Mouse (Mus musculus): ENCODE measurements around the gene Adamts15. TPM values are rescaled to one million over a fixed set of nuclear protein-coding genes. Genes with fewer than 3 reads are reported as not detected.

Gene Adamts15
- total and polyA plus RNA-seq, 3 experiments = 0.22 TPM; not detected in 2

DNA sequence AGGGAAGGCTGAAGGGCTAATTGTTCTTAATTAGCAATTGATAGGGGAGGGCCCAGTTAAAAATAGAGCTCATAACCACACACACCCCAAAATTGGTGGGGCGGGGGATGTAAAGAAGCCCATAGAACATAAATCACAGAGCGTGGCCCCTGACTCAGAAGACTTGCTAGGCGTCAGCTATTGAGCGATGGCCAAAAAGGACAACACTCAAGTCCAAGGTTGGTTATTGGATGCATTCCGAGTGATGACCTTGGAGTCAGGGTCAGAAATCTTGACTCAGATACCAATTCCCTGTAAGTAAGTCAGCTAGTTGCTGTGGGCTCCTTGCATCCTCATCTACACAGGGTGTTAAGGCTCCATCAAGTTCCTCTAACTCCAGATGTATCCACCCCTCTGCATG is 19.0 kb downstream of the Adamts15 start:
- no peaks in the 10 kb centered on the region for H3K9me3 ChIP-seq (replicated peaks)
- H3K36me3 ChIP-seq (replicated peaks) = no peaks in the 10 kb centered on the region
- DNase-seq (ENCODE audit: low spot score) (no peak), ATAC-seq (ENCODE audit: extremely low read depth, insufficient number of reproducible peaks, low FRiP score, poor library complexity, severe bottlenecking) (no peak)
- H3K27me3 ChIP-seq (ENCODE audit: insufficient read depth, low read length) = peaks cover 2% of the 10 kb centered on the region; the same call in 1 of the 2 replicates
- no peaks in the 10 kb centered on the region for H3K4me1 ChIP-seq (ENCODE audit: insufficient read depth, low read depth, low read length)
- TF ChIP-seq GATA2 (IDR thresholded peaks at IDR 0.05; ENCODE audit: borderline replicate concordance, low read depth, low read length) (no peak), GATA1 (IDR thresholded peaks at IDR 0.05; ENCODE audit: borderline replicate concordance, low read length) (no peak), POLR2AphosphoS5 (IDR thresholded peaks at IDR 0.05; ENCODE audit: insufficient replicate concordance, low read depth, low read length) (no peak), CTCF (IDR thresholded peaks at IDR 0.05; ENCODE audit: low read depth, low read length) (no peak), TAL1 (conservative IDR thresholded peaks at IDR 0.05; ENCODE audit: low read depth, low read length) (no peak)
- H3K4me3 ChIP-seq (ENCODE audit: low read depth, low read length) = no peak overlapping the region

DNA sequence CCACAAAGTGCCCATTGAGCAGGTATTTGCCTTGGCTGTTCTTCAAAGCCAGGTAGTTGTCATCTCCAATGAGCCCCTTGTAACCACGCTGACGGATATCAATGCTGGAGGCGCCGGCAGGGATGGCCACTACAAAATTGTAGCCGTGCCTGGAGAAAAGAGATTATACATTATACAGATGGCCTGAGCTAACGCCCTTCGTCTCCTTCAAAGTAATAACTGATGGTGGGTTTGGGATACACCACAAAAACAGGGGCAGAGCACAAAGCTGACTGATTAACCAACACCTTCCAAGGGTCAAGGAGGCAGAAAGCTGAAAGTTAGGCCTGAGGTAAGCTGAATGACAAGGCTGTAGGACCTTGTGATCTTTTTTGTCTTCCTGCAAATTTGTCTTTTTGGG is 19.6 kb downstream of the Adamts15 start:
- Histone ChIP-seq H3K4me3 (ENCODE audit: low read depth, low read length) (no peak overlapping the region), H3K36me3 (replicated peaks) (no peaks in the 10 kb centered on the region), H3K4me1 (ENCODE audit: insufficient read depth, low read depth, low read length) (no peaks in the 10 kb centered on the region), H3K27me3 (ENCODE audit: insufficient read depth, low read length) (peaks cover 2% of the 10 kb centered on the region; the same call in 1 of the 2 replicates), H3K9me3 (replicated peaks) (no peaks in the 10 kb centered on the region)
- no peak for TF ChIP-seq POLR2AphosphoS5 (IDR thresholded peaks at IDR 0.05; ENCODE audit: insufficient replicate concordance, low read depth, low read length)
- TF ChIP-seq CTCF (IDR thresholded peaks at IDR 0.05; ENCODE audit: low read depth, low read length) = no peak
- no peak for TF ChIP-seq GATA2 (IDR thresholded peaks at IDR 0.05; ENCODE audit: borderline replicate concordance, low read depth, low read length)
- TF ChIP-seq TAL1 (conservative IDR thresholded peaks at IDR 0.05; ENCODE audit: low read depth, low read length) = no peak
- TF ChIP-seq GATA1 (IDR thresholded peaks at IDR 0.05; ENCODE audit: borderline replicate concordance, low read length) = no peak
- ATAC-seq (ENCODE audit: extremely low read depth, insufficient number of reproducible peaks, low FRiP score, poor library complexity, severe bottlenecking) = no peak
- no peak for DNase-seq (ENCODE audit: low spot score)

DNA sequence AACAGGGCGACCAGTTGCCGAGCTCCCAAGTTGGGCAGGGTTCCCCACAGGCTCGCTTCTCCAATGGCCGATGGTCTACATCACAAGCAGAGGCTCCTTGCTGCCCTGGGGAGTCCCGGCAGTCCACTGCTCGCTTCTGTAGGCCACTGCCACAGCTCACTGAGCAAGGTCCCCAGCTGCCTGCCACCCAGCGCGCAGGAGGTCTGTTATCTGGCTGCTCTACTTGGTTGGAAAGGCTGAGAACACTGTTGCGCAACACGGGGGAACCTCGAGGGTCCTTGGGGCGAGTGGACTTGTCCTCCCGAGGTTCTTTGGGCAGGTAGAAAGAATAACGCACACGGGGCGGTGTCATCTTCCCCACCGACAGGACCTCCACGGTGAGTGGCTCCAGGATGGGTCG is 20.1 kb downstream of the Adamts15 start:
- TF ChIP-seq TAL1 (conservative IDR thresholded peaks at IDR 0.05; ENCODE audit: low read depth, low read length) (no peak), CTCF (IDR thresholded peaks at IDR 0.05; ENCODE audit: low read depth, low read length) (no peak), GATA1 (IDR thresholded peaks at IDR 0.05; ENCODE audit: borderline replicate concordance, low read length) (no peak), GATA2 (IDR thresholded peaks at IDR 0.05; ENCODE audit: borderline replicate concordance, low read depth, low read length) (no peak), POLR2AphosphoS5 (IDR thresholded peaks at IDR 0.05; ENCODE audit: insufficient replicate concordance, low read depth, low read length) (no peak)
- no peak for ATAC-seq (ENCODE audit: extremely low read depth, insufficient number of reproducible peaks, low FRiP score, poor library complexity, severe bottlenecking)
- Histone ChIP-seq H3K9me3 (replicated peaks) (no peaks in the 10 kb centered on the region), H3K36me3 (replicated peaks) (no peaks in the 10 kb centered on the region), H3K4me1 (ENCODE audit: insufficient read depth, low read depth, low read length) (no peaks in the 10 kb centered on the region), H3K4me3 (ENCODE audit: low read depth, low read length) (no peak overlapping the region), H3K27me3 (ENCODE audit: insufficient read depth, low read length) (peaks cover 2% of the 10 kb centered on the region; the same call in 1 of the 2 replicates)
- no peak for DNase-seq (ENCODE audit: low spot score)

- H3K36me3 ChIP-seq (replicated peaks) = no peaks in the 10 kb centered on the region
- DNase-seq (ENCODE audit: low spot score) = no peak
Observed at GRCm38 (mm10) chr9:30897169-30897568, 25.1 kb downstream of the Adamts15 start.

DNA sequence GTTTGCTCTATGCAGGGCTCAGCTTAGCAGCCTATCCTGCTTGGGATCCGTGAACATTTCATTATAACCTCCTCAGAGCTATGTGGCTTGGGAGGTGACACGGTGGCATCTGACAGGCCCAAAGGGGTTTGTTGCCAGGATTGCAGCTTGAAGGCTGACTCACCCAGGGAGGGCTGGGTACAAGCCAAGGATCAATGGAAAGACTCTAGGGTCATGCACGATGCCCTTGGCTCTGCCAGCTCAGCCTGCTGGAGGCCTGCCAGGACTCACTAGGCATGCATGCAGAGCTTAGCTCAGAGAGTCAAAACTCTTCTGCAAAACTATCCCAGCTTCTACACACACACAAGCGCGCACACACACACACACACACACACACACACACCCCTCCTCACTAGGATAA is 25.5 kb downstream of the Adamts15 start:
- Histone ChIP-seq H3K27me3 (ENCODE audit: insufficient read depth, low read length) (no peaks in the 10 kb centered on the region), H3K4me1 (ENCODE audit: insufficient read depth, low read depth, low read length) (no peaks in the 10 kb centered on the region), H3K9me3 (replicated peaks) (no peaks in the 10 kb centered on the region), H3K4me3 (ENCODE audit: low read depth, low read length) (no peak overlapping the region), H3K36me3 (replicated peaks) (no peaks in the 10 kb centered on the region)
- DNase-seq (ENCODE audit: low spot score) (no peak), ATAC-seq (ENCODE audit: extremely low read depth, insufficient number of reproducible peaks, low FRiP score, poor library complexity, severe bottlenecking) (no peak)
- TF ChIP-seq GATA2 (IDR thresholded peaks at IDR 0.05; ENCODE audit: borderline replicate concordance, low read depth, low read length) (no peak), TAL1 (conservative IDR thresholded peaks at IDR 0.05; ENCODE audit: low read depth, low read length) (no peak)

More at GRCm38 (mm10) chr9:30897169-30897568, 25.1 kb downstream of the Adamts15 start:
- TF ChIP-seq CTCF (IDR thresholded peaks at IDR 0.05; ENCODE audit: low read depth, low read length) (no peak), TAL1 (conservative IDR thresholded peaks at IDR 0.05; ENCODE audit: low read depth, low read length) (no peak)
- Histone ChIP-seq H3K9me3 (replicated peaks) (no peaks in the 10 kb centered on the region), H3K4me3 (ENCODE audit: low read depth, low read length) (no peak overlapping the region), H3K27me3 (ENCODE audit: insufficient read depth, low read length) (no peaks in the 10 kb centered on the region), H3K4me1 (ENCODE audit: insufficient read depth, low read depth, low read length) (no peaks in the 10 kb centered on the region)
- no peak for ATAC-seq (ENCODE audit: extremely low read depth, insufficient number of reproducible peaks, low FRiP score, poor library complexity, severe bottlenecking)

DNA sequence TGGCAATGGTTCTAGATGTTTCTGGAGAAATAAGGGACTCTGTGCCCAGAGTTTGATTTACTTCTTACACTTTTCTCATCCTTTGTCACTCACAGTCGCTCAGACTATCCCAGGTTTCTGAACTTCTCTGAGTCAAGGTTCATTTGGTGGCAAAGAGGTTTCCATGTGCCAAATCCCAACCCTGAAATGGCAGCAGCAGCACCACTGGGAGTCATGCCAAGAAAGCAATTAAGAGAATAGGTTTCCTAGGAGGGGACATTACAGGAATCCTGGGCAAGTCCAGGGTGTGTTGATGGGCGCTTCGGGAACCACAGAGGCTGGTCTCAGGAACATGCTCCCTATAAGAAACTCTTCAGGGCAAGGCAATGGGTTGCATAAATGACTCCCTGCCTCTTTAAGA is 26.6 kb downstream of the Adamts15 start:
- ATAC-seq (ENCODE audit: extremely low read depth, insufficient number of reproducible peaks, low FRiP score, poor library complexity, severe bottlenecking) (no peak), DNase-seq (ENCODE audit: low spot score) (no peak)
- TF ChIP-seq GATA2 (IDR thresholded peaks at IDR 0.05; ENCODE audit: borderline replicate concordance, low read depth, low read length) (no peak), POLR2AphosphoS5 (IDR thresholded peaks at IDR 0.05; ENCODE audit: insufficient replicate concordance, low read depth, low read length) (no peak), TAL1 (conservative IDR thresholded peaks at IDR 0.05; ENCODE audit: low read depth, low read length) (no peak), CTCF (IDR thresholded peaks at IDR 0.05; ENCODE audit: low read depth, low read length) (no peak), GATA1 (IDR thresholded peaks at IDR 0.05; ENCODE audit: borderline replicate concordance, low read length) (no peak)
- no peak overlapping the region for H3K4me3 ChIP-seq (ENCODE audit: low read depth, low read length)
- H3K36me3 ChIP-seq (replicated peaks) = no peaks in the 10 kb centered on the region
- H3K4me1 ChIP-seq (ENCODE audit: insufficient read depth, low read depth, low read length) = no peaks in the 10 kb centered on the region
- H3K9me3 ChIP-seq (replicated peaks) = no peaks in the 10 kb centered on the region
- no peaks in the 10 kb centered on the region for H3K27me3 ChIP-seq (ENCODE audit: insufficient read depth, low read length)

GRCm38 (mm10) chr9:30886276-30886675 is 36.0 kb downstream of the Adamts15 start:
- H3K36me3 ChIP-seq (replicated peaks) = no peaks in the 10 kb centered on the region
- no peak for DNase-seq (ENCODE audit: low spot score)
- H3K4me3 ChIP-seq (ENCODE audit: low read depth, low read length) = no peak overlapping the region
- TF ChIP-seq CTCF (IDR thresholded peaks at IDR 0.05; ENCODE audit: low read depth, low read length) (no peak), POLR2AphosphoS5 (IDR thresholded peaks at IDR 0.05; ENCODE audit: insufficient replicate concordance, low read depth, low read length) (no peak), TAL1 (conservative IDR thresholded peaks at IDR 0.05; ENCODE audit: low read depth, low read length) (no peak), GATA2 (IDR thresholded peaks at IDR 0.05; ENCODE audit: borderline replicate concordance, low read depth, low read length) (no peak), GATA1 (IDR thresholded peaks at IDR 0.05; ENCODE audit: borderline replicate concordance, low read length) (no peak)
- no peak for ATAC-seq (ENCODE audit: extremely low read depth, insufficient number of reproducible peaks, low FRiP score, poor library complexity, severe bottlenecking)
- H3K9me3 ChIP-seq (replicated peaks) = no peaks in the 10 kb centered on the region
- 0 out of 2 replicates have a peak, but pooled peaks cover 13% of the 10 kb centered on the region for H3K27me3 ChIP-seq (ENCODE audit: insufficient read depth, low read length)
- H3K4me1 ChIP-seq (ENCODE audit: insufficient read depth, low read depth, low read length) = no peaks in the 10 kb centered on the region
